Mouse (Mus musculus): Measurements from ENCODE around the gene Arsg. TPM values are rescaled to one million over a fixed set of nuclear protein-coding genes. Genes with fewer than 3 reads are reported as not detected.

Arsg gene
- polyA plus RNA-seq, 1 experiment from 2014 or later: 6.0 TPM

DNA sequence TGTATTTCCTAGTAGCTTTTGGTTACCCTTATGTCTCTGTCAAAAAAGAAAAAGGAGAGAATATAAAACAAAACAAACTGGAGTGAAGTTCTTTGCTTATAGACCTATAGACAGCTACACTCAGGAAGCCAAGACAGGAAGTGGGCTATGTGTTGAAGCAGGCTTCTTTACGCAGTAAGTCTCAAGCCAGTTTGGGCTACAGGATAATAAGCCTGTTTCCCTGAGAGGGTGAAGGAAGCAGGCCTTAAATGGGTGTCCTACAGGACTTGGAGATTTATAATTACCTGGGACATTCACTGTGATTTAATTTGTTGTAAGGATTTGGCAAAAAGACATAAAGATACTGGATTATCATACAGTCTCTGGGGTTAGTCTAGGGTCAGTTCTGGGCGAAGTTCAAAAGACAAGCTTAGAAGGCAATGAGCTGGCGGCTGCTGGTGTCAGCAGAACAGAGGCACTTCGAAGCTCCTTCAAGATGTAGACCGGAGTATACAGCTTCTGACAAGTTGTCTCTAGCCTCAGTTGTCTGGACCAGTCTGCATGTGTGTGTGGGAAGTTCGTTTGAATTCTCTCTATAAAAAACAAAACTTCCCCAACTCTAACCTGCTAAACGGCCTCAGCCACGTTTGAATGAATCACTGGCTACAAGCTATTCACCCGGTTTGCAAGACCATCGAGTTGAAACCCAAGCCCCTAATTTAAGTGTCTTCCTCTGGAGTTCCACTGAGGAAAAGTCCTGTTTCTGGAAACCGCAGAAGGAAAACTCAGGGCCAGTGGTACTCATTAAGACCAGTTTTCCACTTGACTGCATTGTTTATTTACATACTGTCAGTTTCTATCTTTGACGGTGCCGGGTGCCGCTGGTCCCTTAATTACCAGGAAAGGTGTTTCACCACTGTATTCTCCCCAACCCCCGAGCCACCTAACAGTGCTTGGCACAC is 2.0 kb upstream of the Arsg start:
- Histone ChIP-seq H3K4me1 (peaks cover 18% of the 10 kb centered on the region), H3K9ac (replicated peaks) (0 out of 2 replicates have a peak overlapping the region, but pooled peaks have one; percentile 80), H3K4me2 (replicated peaks) (peak overlapping the region; percentile 86), H3K27ac (replicated peaks) (no peak overlapping the region), H3K36me3 (no peaks in the 10 kb centered on the region), H3K4me3 (peak overlapping the region; percentile 89), H3K27me3 (no peaks in the 10 kb centered on the region), H3K9me3 (no peaks in the 10 kb centered on the region)
- no peak for ATAC-seq (replicated peaks)
- WGBS: 30% methylated on average over 15 of the region's 15 CpGs

- Histone ChIP-seq H3K4me3 (peak overlapping the region; percentile 89), H3K36me3 (no peaks in the 10 kb centered on the region), H3K9ac (replicated peaks) (peak overlapping the region; percentile 80), H3K4me1 (peaks cover 26% of the 10 kb centered on the region), H3K27me3 (no peaks in the 10 kb centered on the region), H3K9me3 (no peaks in the 10 kb centered on the region), H3K4me2 (replicated peaks) (peak overlapping the region; percentile 86), H3K27ac (replicated peaks) (no peak overlapping the region)
- no peak for ATAC-seq (replicated peaks)
- WGBS: under 1% methylated on average over 31 of the region's 33 CpGs
Observed at GRCm38 (mm10) chr11:109472171-109472691, 943 bp upstream of the Arsg start.

GRCm38 (mm10) chr11:109472821-109473170 is 378 bp upstream of the Arsg start:
- Histone ChIP-seq H3K27me3 (no peaks in the 10 kb centered on the region), H3K27ac (replicated peaks) (peak overlapping the region; percentile 94), H3K4me3 (peak overlapping the region; percentile 89), H3K9ac (replicated peaks) (peak overlapping the region; percentile 80), H3K4me1 (peaks cover 29% of the 10 kb centered on the region), H3K9me3 (no peaks in the 10 kb centered on the region), H3K36me3 (no peaks in the 10 kb centered on the region), H3K4me2 (replicated peaks) (peak overlapping the region; percentile 86)
- no peak; the same call in 1 of the 2 replicates for ATAC-seq (replicated peaks)
- WGBS: under 1% methylated on average over 13 of the region's 13 CpGs

DNA sequence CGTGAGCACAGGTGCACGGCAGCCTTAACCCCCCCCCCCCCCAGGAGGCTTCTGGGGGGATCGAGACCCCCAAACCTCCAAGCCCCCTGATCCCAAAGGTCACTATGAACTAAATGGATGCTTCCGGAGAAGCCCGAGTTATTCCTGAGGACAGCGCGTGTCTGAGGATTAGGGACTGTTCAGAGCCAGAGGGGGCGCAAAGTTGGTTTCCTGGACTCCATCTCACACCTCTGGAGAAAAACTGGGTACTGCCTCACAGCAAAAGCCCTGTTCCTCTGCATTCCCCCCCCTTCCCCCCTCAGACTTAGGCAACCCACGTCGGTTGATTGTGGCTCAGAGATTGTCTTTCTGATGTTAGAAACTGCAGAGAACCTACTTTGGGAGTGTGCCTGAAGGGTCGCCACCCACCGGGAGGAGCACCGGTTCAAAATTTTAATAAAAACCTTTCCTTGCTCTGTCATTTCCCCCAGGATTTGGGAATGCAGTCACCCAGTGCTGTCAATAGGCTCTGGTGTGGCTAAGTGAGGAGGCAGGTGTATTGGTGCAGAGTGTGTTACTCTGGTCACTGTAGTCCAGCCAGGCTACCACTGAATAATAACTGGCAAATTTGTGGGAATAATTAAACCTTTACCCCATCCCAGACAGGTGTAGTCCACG is 1.0 kb downstream of the Arsg start:
- peak overlapping the region; percentile 89 for H3K4me3 ChIP-seq
- no peaks in the 10 kb centered on the region for H3K36me3 ChIP-seq
- WGBS: 11% methylated on average over 14 of the region's 14 CpGs
- H3K9me3 ChIP-seq: no peaks in the 10 kb centered on the region
- ATAC-seq (replicated peaks): peak; percentile 39
- peaks cover 29% of the 10 kb centered on the region for H3K4me1 ChIP-seq
- peak overlapping the region; percentile 80 for H3K9ac ChIP-seq (replicated peaks)
- peak overlapping the region; percentile 86 for H3K4me2 ChIP-seq (replicated peaks)
- no peaks in the 10 kb centered on the region for H3K27me3 ChIP-seq
- peak overlapping the region; percentile 94 for H3K27ac ChIP-seq (replicated peaks)

GRCm38 (mm10) chr11:109474836-109475235 is 1.7 kb downstream of the Arsg start:
- Histone ChIP-seq H3K4me3 (no peak overlapping the region), H3K9me3 (no peaks in the 10 kb centered on the region), H3K9ac (replicated peaks) (no peak overlapping the region), H3K4me2 (replicated peaks) (no peak overlapping the region), H3K27ac (replicated peaks) (no peak overlapping the region), H3K4me1 (peaks cover 29% of the 10 kb centered on the region), H3K27me3 (no peaks in the 10 kb centered on the region), H3K36me3 (no peaks in the 10 kb centered on the region)
- WGBS: 73% methylated on average over 13 of the region's 13 CpGs
- ATAC-seq (replicated peaks): no peak

DNA sequence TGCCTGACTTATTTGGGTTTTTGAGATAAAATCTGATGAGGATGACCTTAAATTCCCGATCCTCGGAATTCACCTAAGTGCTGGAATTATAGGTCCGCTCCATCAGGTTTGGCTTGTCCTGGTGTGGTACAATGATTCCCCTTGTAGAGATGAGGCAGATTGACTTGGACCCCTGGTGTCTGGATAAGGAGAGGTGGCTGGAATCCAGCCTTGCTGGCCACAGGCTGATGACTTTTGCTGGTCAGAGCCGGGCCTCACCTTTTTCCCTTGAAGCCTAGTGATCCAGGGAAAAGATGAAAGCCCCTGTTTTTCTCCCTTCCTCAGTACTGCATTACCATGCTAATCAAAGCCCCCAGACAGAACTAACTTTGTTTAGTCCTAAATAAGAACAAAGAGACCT is 2.5 kb downstream of the Arsg start:
- Histone ChIP-seq H3K4me2 (replicated peaks) (no peak overlapping the region), H3K27ac (replicated peaks) (no peak overlapping the region), H3K36me3 (no peaks in the 10 kb centered on the region), H3K4me3 (no peak overlapping the region), H3K27me3 (no peaks in the 10 kb centered on the region), H3K9ac (replicated peaks) (no peak overlapping the region), H3K9me3 (no peaks in the 10 kb centered on the region), H3K4me1 (peaks cover 29% of the 10 kb centered on the region)
- no peak for ATAC-seq (replicated peaks)
- 64% methylated on average over 4 of the region's 4 CpGs for WGBS

DNA sequence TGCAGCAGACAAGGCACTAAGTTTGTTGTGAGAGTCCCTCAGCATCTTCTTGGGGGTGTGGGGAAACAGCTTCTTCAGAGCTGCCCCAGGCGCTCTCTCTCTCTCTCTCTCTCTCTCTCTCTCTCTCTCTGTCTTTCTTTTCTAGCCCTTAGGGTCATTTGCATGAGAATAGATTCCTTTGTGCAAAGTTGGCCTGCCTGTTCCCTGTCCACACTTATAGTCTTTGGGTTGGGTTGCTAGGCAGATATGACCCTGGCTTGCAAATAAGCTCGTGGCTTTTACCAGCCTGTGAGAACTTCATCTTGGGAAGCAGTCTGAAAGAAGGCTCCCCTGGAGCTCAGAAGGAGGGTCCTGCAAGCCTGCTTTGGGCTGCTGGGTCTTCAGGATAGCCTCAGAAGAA is 3.1 kb downstream of the Arsg start:
- WGBS: 0% methylated on average over 2 of the region's 2 CpGs
- Histone ChIP-seq H3K27ac (replicated peaks) (0 out of 2 replicates have a peak overlapping the region, but pooled peaks have one; percentile 38), H3K4me2 (replicated peaks) (no peak overlapping the region), H3K27me3 (no peaks in the 10 kb centered on the region), H3K4me3 (no peak overlapping the region), H3K36me3 (no peaks in the 10 kb centered on the region), H3K9ac (replicated peaks) (no peak overlapping the region), H3K9me3 (no peaks in the 10 kb centered on the region), H3K4me1 (peaks cover 29% of the 10 kb centered on the region)
- no peak for ATAC-seq (replicated peaks)

- 26% methylated on average over 6 of the region's 6 CpGs for WGBS
- H3K27me3 ChIP-seq: no peaks in the 10 kb centered on the region
- H3K27ac ChIP-seq (replicated peaks): 0 out of 2 replicates have a peak overlapping the region, but pooled peaks have one; percentile 38
- no peak overlapping the region for H3K4me2 ChIP-seq (replicated peaks)
- H3K9ac ChIP-seq (replicated peaks): no peak overlapping the region
- H3K9me3 ChIP-seq: no peaks in the 10 kb centered on the region
- ATAC-seq (replicated peaks): no peak
- no peak overlapping the region for H3K4me3 ChIP-seq
- H3K4me1 ChIP-seq: peaks cover 28% of the 10 kb centered on the region
- no peaks in the 10 kb centered on the region for H3K36me3 ChIP-seq
Observed at GRCm38 (mm10) chr11:109476653-109477052, 3.5 kb downstream of the Arsg start.

DNA sequence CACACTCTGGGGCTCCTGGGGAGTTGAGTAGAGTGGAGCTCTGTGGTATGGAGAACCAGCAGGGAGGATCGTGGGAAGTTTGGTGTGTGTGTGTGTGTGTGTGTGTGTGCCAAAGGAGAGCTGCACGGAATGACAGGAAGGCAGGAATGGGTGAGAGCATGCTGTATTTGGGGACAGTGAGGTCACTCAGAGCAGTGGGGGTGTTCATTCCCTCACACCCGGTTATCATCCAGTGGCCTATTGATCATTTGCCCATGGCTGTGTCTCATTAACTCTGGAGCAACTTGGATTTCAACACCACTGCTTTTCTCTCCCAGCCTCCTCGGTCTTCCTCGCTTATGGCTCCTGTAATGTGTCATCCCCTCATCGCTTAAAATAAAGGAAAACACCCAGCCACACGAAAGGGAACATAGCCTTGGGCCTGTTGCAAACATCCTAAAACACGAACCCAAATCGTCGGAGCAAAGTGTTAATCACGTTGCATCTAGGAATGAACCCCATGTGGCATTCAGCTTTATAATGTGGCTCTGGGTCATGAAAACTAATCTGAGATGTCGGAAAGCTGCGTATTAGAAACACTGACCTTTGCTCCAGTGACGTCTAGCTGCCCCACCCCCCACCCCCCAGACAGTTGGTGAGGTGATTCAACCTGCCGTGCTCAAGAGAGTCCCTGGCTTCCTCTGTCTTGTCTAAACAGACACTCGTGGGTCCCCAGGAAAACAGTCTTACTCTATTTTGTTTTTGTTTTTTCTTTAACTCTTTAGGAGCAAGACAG is 4.6 kb downstream of the Arsg start:
- H3K27me3 ChIP-seq: no peaks in the 10 kb centered on the region
- no peaks in the 10 kb centered on the region for H3K9me3 ChIP-seq
- H3K4me3 ChIP-seq: no peak overlapping the region
- no peaks in the 10 kb centered on the region for H3K36me3 ChIP-seq
- peaks cover 19% of the 10 kb centered on the region for H3K4me1 ChIP-seq
- H3K27ac ChIP-seq (replicated peaks): no peak overlapping the region
- no peak for ATAC-seq (replicated peaks)
- no peak overlapping the region for H3K9ac ChIP-seq (replicated peaks)
- WGBS: 58% methylated on average over 16 of the region's 16 CpGs
- H3K4me2 ChIP-seq (replicated peaks): no peak overlapping the region

GRCm38 (mm10) chr11:109479575-109480285 is 6.6 kb downstream of the Arsg start:
- Histone ChIP-seq H3K4me3 (no peak overlapping the region), H3K4me2 (replicated peaks) (no peak overlapping the region), H3K27ac (replicated peaks) (no peak overlapping the region), H3K4me1 (peaks cover 14% of the 10 kb centered on the region), H3K27me3 (no peaks in the 10 kb centered on the region), H3K36me3 (no peaks in the 10 kb centered on the region), H3K9me3 (no peaks in the 10 kb centered on the region), H3K9ac (replicated peaks) (no peak overlapping the region)
- ATAC-seq (replicated peaks): no peak
- 36% methylated on average over 16 of the region's 16 CpGs for WGBS

DNA sequence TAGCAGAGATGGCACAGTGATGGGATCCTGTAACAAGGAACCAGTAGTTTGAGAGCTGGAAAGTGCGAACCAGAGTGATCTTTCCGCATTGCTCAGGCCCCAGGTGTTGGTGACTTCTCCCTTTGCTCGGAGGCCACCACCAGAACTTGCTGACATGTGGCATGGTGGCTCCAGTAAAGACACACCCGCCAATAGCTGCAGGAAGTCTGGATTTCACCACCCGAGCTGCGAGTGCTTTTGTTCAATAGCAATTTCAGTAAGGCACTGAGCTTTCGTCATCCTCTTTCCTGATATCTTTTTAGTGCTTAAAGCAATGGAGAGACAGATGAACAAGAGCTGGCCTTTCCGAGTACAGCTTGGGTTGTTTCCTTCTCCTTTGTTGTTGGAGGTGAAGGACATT is 7.3 kb downstream of the Arsg start:
- WGBS: 84% methylated on average over 8 of the region's 8 CpGs

More for the DNA sequence above, 7.3 kb downstream of the Arsg start:
- Histone ChIP-seq H3K9me3 (no peaks in the 10 kb centered on the region), H3K27me3 (no peaks in the 10 kb centered on the region), H3K4me3 (no peak overlapping the region), H3K36me3 (no peaks in the 10 kb centered on the region), H3K9ac (replicated peaks) (no peak overlapping the region), H3K4me2 (replicated peaks) (no peak overlapping the region), H3K27ac (replicated peaks) (no peak overlapping the region), H3K4me1 (peaks cover 14% of the 10 kb centered on the region)
- ATAC-seq (replicated peaks): no peak
